Mouse (Mus musculus): ENCODE measurements around the gene Hs3st1.
A peak's percentile ranks its signal among the peaks of the same experiment; 100 is the strongest.

GRCm38 (mm10) chr5:39643260-39643923 is 111.9 kb downstream of the Hs3st1 start:
- TF ChIP-seq CTCF (IDR thresholded peaks at IDR 0.05; ENCODE audit: extremely low read depth, insufficient read depth, low read length) (no peak), POLR2A (IDR thresholded peaks at IDR 0.05; ENCODE audit: extremely low read depth, insufficient read depth, low read length) (peak; percentile 50; the same call in 1 of the 2 replicates)

Measured in cortical plate, adult 2 months (tissue).